Mouse (Mus musculus) cerebellum, postnatal 4 days (tissue): Measurements from ENCODE around the gene Arhgef6.

ENCODE experiments used
- DNase-seq, 2 experiments: peaks; one replicate each; pipeline ENCODE4 v3.0.0; 2022; ENCODE audit warnings: low spot score in 2 of 2, mixed read lengths in 1 of 2

The Arhgef6 gene

GRCm38 (mm10) chrX:57338371-57339211 lies at the start of gene Arhgef6:
Gene Arhgef6 (minus strand): TSS chrX:57338729.
- no peak for DNase-seq

GRCm38 (mm10) chrX:57380915-57381314 lies 42.4 kb upstream of the Arhgef6 start:
- no peak for DNase-seq

- no peak for DNase-seq
Measured at GRCm38 (mm10) chrX:57378579-57378978, 40.0 kb upstream of the Arhgef6 start.

GRCm38 (mm10) chrX:57377096-57377495 lies 38.6 kb upstream of the Arhgef6 start:
- DNase-seq: no peak

GRCm38 (mm10) chrX:57374029-57374428 lies 35.5 kb upstream of the Arhgef6 start:
- no peak for DNase-seq

GRCm38 (mm10) chrX:57373543-57373942 lies 35.0 kb upstream of the Arhgef6 start:
- DNase-seq: no peak

- no peak for DNase-seq
Measured at GRCm38 (mm10) chrX:57372965-57373364, 34.4 kb upstream of the Arhgef6 start.

GRCm38 (mm10) chrX:57364891-57365569 lies 26.5 kb upstream of the Arhgef6 start:
- DNase-seq: no peak

- DNase-seq: no peak
Measured at GRCm38 (mm10) chrX:57359316-57359715, 20.8 kb upstream of the Arhgef6 start.

GRCm38 (mm10) chrX:57339220-57339619 lies 691 bp upstream of the Arhgef6 start:
- DNase-seq: no peak

GRCm38 (mm10) chrX:57337582-57337981 lies 947 bp downstream of the Arhgef6 start:
- no peak for DNase-seq

- no peak for DNase-seq
Measured at GRCm38 (mm10) chrX:57336958-57337357, 1.6 kb downstream of the Arhgef6 start.

GRCm38 (mm10) chrX:57335313-57335712 lies 3.2 kb downstream of the Arhgef6 start:
- no peak for DNase-seq

- no peak for DNase-seq
Measured at GRCm38 (mm10) chrX:57327668-57328338, 10.7 kb downstream of the Arhgef6 start.

- peak in 1 of 2 experiments; percentile 4 for DNase-seq
Measured at GRCm38 (mm10) chrX:57326487-57327221, 11.9 kb downstream of the Arhgef6 start.

- DNase-seq: peak in 1 of 2 experiments; percentile 8
Measured at GRCm38 (mm10) chrX:57325861-57326461, 12.6 kb downstream of the Arhgef6 start.

GRCm38 (mm10) chrX:57324891-57325290 lies 13.6 kb downstream of the Arhgef6 start:
- no peak for DNase-seq

GRCm38 (mm10) chrX:57312066-57312465 lies 26.5 kb downstream of the Arhgef6 start:
- no peak for DNase-seq

GRCm38 (mm10) chrX:57309993-57310392 lies 28.5 kb downstream of the Arhgef6 start:
- no peak for DNase-seq

GRCm38 (mm10) chrX:57306747-57307146 lies 31.8 kb downstream of the Arhgef6 start:
- DNase-seq: no peak

- DNase-seq: no peak
Measured at GRCm38 (mm10) chrX:57304784-57305287, 33.7 kb downstream of the Arhgef6 start.
